Comparison of ENCODE assay signal across 18 mouse cellular contexts in genomic region chr14:24771663-24772062, GRCm38 (mm10).
DNase-seq lines count a peak whose midpoint lies in the region; ATAC-seq and TF ChIP-seq lines count a peak whose summit lies in the region.
"Had no signal": no experiment of that assay in that cellular context is flagged by ENCODE, and none has a peak within 500 bp of the region (broad histone marks: within the 10 kb centered on the region; RNA-seq: fewer than 3 reads in every experiment).

No protein-coding gene starts in this region.

- H3K4me2 ChIP-seq in hindbrain, embryonic 14.5 days (replicated peaks), result no peak overlapping the region
- no peak overlapping the region for H3K4me2 ChIP-seq in midbrain, postnatal 0 days (ENCODE audit: low read depth, low read length, poor library complexity, severe bottlenecking)
- no peak overlapping the region for H3K4me2 ChIP-seq in hindbrain, postnatal 0 days (ENCODE audit: low read depth, low read length)
- H3K4me2 ChIP-seq in liver, embryonic 11.5 days, result no peak overlapping the region
- H3K4me2 ChIP-seq: forebrain, embryonic 15.5 days; heart, embryonic 12.5 days; midbrain, embryonic 12.5 days had no signal

- TF ChIP-seq CTCF in midbrain, postnatal 0 days (IDR thresholded peaks at IDR 0.05), result no peak
- TF ChIP-seq CTCF in hindbrain, postnatal 0 days (IDR thresholded peaks at IDR 0.05; ENCODE audit: low read depth), result no peak

- no peak for ATAC-seq in hindbrain, embryonic 14.5 days (ENCODE audit: low FRiP score)
- ATAC-seq in midbrain, postnatal 0 days (ENCODE audit: low FRiP score), result no peak
- no peak for ATAC-seq in hindbrain, postnatal 0 days
- ATAC-seq in liver, embryonic 11.5 days (replicated peaks; ENCODE audit: low FRiP score), result no peak
- ATAC-seq: forebrain, embryonic 15.5 days; inflammation-experienced regulatory T-cells, adult 6 months; Patski had no signal

- 83% methylated on average over 1 of the region's 1 CpGs for WGBS in hindbrain, embryonic 10.5 days
- WGBS in hindbrain, embryonic 14.5 days, result 84% methylated on average over 1 of the region's 1 CpGs
- 87% methylated on average over 1 of the region's 1 CpGs for WGBS in midbrain, embryonic 10.5 days
- 100% methylated on average over 1 of the region's 1 CpGs for WGBS in midbrain, postnatal 0 days
- WGBS in hindbrain, postnatal 0 days, result 87% methylated on average over 1 of the region's 1 CpGs
- WGBS in liver, embryonic 11.5 days, result 69% methylated on average over 1 of the region's 1 CpGs

- H3K4me3 ChIP-seq in hindbrain, embryonic 10.5 days, result no peak overlapping the region
- H3K4me3 ChIP-seq in hindbrain, embryonic 14.5 days (replicated peaks; ENCODE audit: low read length), result no peak overlapping the region
- H3K4me3 ChIP-seq in midbrain, embryonic 10.5 days, result no peak overlapping the region
- no peak overlapping the region for H3K4me3 ChIP-seq in midbrain, postnatal 0 days (ENCODE audit: low read depth, low read length)
- H3K4me3 ChIP-seq in hindbrain, postnatal 0 days (ENCODE audit: low read length), result no peak overlapping the region
- no peak overlapping the region for H3K4me3 ChIP-seq in liver, embryonic 11.5 days (ENCODE audit: low read depth, low read length)
- H3K4me3 ChIP-seq: forebrain, embryonic 15.5 days; heart, embryonic 12.5 days; midbrain, embryonic 12.5 days; myocyte had no signal

- H3K36me3 ChIP-seq in hindbrain, embryonic 10.5 days, result no peaks in the 10 kb centered on the region
- H3K36me3 ChIP-seq in hindbrain, embryonic 14.5 days (replicated peaks; ENCODE audit: control insufficient read depth, insufficient read depth), result no peaks in the 10 kb centered on the region
- H3K36me3 ChIP-seq in midbrain, embryonic 10.5 days, result no peaks in the 10 kb centered on the region
- no peaks in the 10 kb centered on the region for H3K36me3 ChIP-seq in midbrain, postnatal 0 days (ENCODE audit: insufficient read depth, low read length)
- no peaks in the 10 kb centered on the region for H3K36me3 ChIP-seq in hindbrain, postnatal 0 days (ENCODE audit: insufficient read depth, low read length)
- H3K36me3 ChIP-seq in liver, embryonic 11.5 days (ENCODE audit: control insufficient read depth, insufficient read depth, low read length), result no peaks in the 10 kb centered on the region
- H3K36me3 ChIP-seq: forebrain, embryonic 15.5 days; heart, embryonic 12.5 days; midbrain, embryonic 12.5 days had no signal

- peaks cover 43% of the 10 kb centered on the region for H3K4me1 ChIP-seq in hindbrain, embryonic 10.5 days (replicated peaks)
- H3K4me1 ChIP-seq in hindbrain, embryonic 14.5 days (replicated peaks; ENCODE audit: control insufficient read depth, insufficient read depth, low read length), result peaks cover 16% of the 10 kb centered on the region
- H3K4me1 ChIP-seq in midbrain, embryonic 10.5 days, result peaks cover 62% of the 10 kb centered on the region
- H3K4me1 ChIP-seq in midbrain, postnatal 0 days (ENCODE audit: insufficient read depth, low read length), result peaks cover 7% of the 10 kb centered on the region; the same call in 1 of the 2 replicates
- 0 out of 2 replicates have a peak, but pooled peaks cover 5% of the 10 kb centered on the region for H3K4me1 ChIP-seq in hindbrain, postnatal 0 days (ENCODE audit: insufficient read depth, low read length)
- H3K4me1 ChIP-seq in liver, embryonic 11.5 days (replicated peaks; ENCODE audit: control insufficient read depth, insufficient read depth, low read length), result no peaks in the 10 kb centered on the region; the same call in 1 of the 2 replicates

- no peaks in the 10 kb centered on the region for H3K9me3 ChIP-seq in hindbrain, embryonic 10.5 days
- no peaks in the 10 kb centered on the region for H3K9me3 ChIP-seq in hindbrain, embryonic 14.5 days (ENCODE audit: control insufficient read depth, low read length)
- H3K9me3 ChIP-seq in midbrain, embryonic 10.5 days (replicated peaks), result no peaks in the 10 kb centered on the region
- no peaks in the 10 kb centered on the region for H3K9me3 ChIP-seq in midbrain, postnatal 0 days (ENCODE audit: low read length)
- no peaks in the 10 kb centered on the region for H3K9me3 ChIP-seq in hindbrain, postnatal 0 days (ENCODE audit: low read length)
- no peaks in the 10 kb centered on the region for H3K9me3 ChIP-seq in liver, embryonic 11.5 days (ENCODE audit: control insufficient read depth, low read length)
- H3K9me3 ChIP-seq: forebrain, embryonic 15.5 days; heart, embryonic 12.5 days; midbrain, embryonic 12.5 days had no signal

- H3K27me3 ChIP-seq in hindbrain, embryonic 10.5 days (ENCODE audit: insufficient read depth, poor library complexity, severe bottlenecking), result no peaks in the 10 kb centered on the region
- H3K27me3 ChIP-seq in hindbrain, embryonic 14.5 days (ENCODE audit: control insufficient read depth, insufficient read depth, low read length), result no peaks in the 10 kb centered on the region
- no peaks in the 10 kb centered on the region for H3K27me3 ChIP-seq in midbrain, embryonic 10.5 days (ENCODE audit: low read depth, poor library complexity, severe bottlenecking)
- no peaks in the 10 kb centered on the region for H3K27me3 ChIP-seq in midbrain, postnatal 0 days (ENCODE audit: insufficient read depth, low read length)
- H3K27me3 ChIP-seq in hindbrain, postnatal 0 days (ENCODE audit: insufficient read depth, low read length), result no peaks in the 10 kb centered on the region
- H3K27me3 ChIP-seq in liver, embryonic 11.5 days (replicated peaks; ENCODE audit: control insufficient read depth, insufficient read depth, low read length), result no peaks in the 10 kb centered on the region
- H3K27me3 ChIP-seq: forebrain, embryonic 15.5 days; heart, embryonic 12.5 days; midbrain, embryonic 12.5 days had no signal

- no peak overlapping the region for H3K9ac ChIP-seq in hindbrain, embryonic 14.5 days
- H3K9ac ChIP-seq in midbrain, postnatal 0 days (replicated peaks; ENCODE audit: low read length, poor library complexity, severe bottlenecking), result no peak overlapping the region
- no peak overlapping the region for H3K9ac ChIP-seq in hindbrain, postnatal 0 days (replicated peaks; ENCODE audit: low read length)
- H3K9ac ChIP-seq in liver, embryonic 11.5 days (ENCODE audit: low read depth, low read length), result no peak overlapping the region
- H3K9ac ChIP-seq: forebrain, embryonic 15.5 days; heart, embryonic 12.5 days; midbrain, embryonic 12.5 days had no signal

- DNase-seq in hindbrain, embryonic 10.5 days (ENCODE audit: low spot score), result no peak
- no peak for DNase-seq in hindbrain, embryonic 14.5 days (ENCODE audit: low spot score)
- no peak for DNase-seq in midbrain, embryonic 10.5 days (ENCODE audit: low spot score)
- no peak for DNase-seq in midbrain, postnatal 0 days (ENCODE audit: low spot score)
- peak; percentile 90 for DNase-seq in brain, adult 2 months (ENCODE audit: low read depth, low spot score)
- no peak for DNase-seq in hindbrain, postnatal 0 days (ENCODE audit: low spot score)
- no peak for DNase-seq in liver, embryonic 11.5 days (ENCODE audit: low spot score)
- DNase-seq: cerebellum, adult 11-12 months; cerebellum, postnatal 36 days; heart, postnatal 14 days; layer of hippocampus, adult 9-11 months; thymus, postnatal 14 days had no signal

- H3K27ac ChIP-seq in hindbrain, embryonic 10.5 days, result peak overlapping the region; percentile 88
- no peak overlapping the region for H3K27ac ChIP-seq in hindbrain, embryonic 14.5 days
- H3K27ac ChIP-seq in midbrain, embryonic 10.5 days (replicated peaks), result peak overlapping the region; percentile 91
- no peak overlapping the region for H3K27ac ChIP-seq in midbrain, postnatal 0 days (ENCODE audit: low read depth, low read length)
- H3K27ac ChIP-seq in hindbrain, postnatal 0 days, result peak overlapping the region; percentile 3; the same call in 1 of the 2 replicates
- no peak overlapping the region for H3K27ac ChIP-seq in liver, embryonic 11.5 days (ENCODE audit: low read depth, low read length)
- H3K27ac ChIP-seq: forebrain, embryonic 15.5 days had no signal

Comparison
In these comparisons a context has a peak if more than half of its experiments do, and no peak if none do; other contexts are left out.
1. H3K27ac ChIP-seq: peak in hindbrain, embryonic 10.5 days (single experiment), midbrain, embryonic 10.5 days (single experiment) and hindbrain, postnatal 0 days (single experiment); none in hindbrain, embryonic 14.5 days (single experiment), midbrain, postnatal 0 days (single experiment) and liver, embryonic 11.5 days (single experiment).